Mouse (Mus musculus) left cerebral cortex, postnatal 36 days (tissue): ENCODE data around the gene Elfn2. TPM values are rescaled to one million over a fixed set of nuclear protein-coding genes. Genes with fewer than 3 reads are reported as not detected.

Source experiments
- DNase-seq, 2 experiments: peaks; one replicate each; pipeline ENCODE4 v3.0.0; 2021 to 2022; ENCODE audit warnings: low spot score in 2 of 2, mixed read lengths in 1 of 2
- intact Hi-C: fragments of 180-260 bp; cut with DNase I; formaldehyde crosslinking; loops from one replicate; pipeline ENCODE4 v1.15.1; 2025
- total RNA-seq, 2 experiments: library from RNA; stranded (reverse); gene quantifications; 2 replicates each; pipeline ENCODE4 v1.2.3; 2021

Elfn2 gene
- total RNA-seq = 100 to 1,000 TPM; 130 to 159 TPM

GRCm38 (mm10) chr15:78718290-78719250, at the start of gene Elfn2:
Gene Elfn2, minus strand, starts transcription at chr15:78718771.
- peak; percentile 82 to 85 for DNase-seq
- intact Hi-C loops = no loop called here

GRCm38 (mm10) chr15:78763704-78764103, 45.1 kb upstream of the Elfn2 start:
- intact Hi-C loops = no loop called here
- no peak for DNase-seq

- no peak for DNase-seq
- intact Hi-C loops = no loop called here
Observed at GRCm38 (mm10) chr15:78763210-78763609, 44.6 kb upstream of the Elfn2 start.

GRCm38 (mm10) chr15:78761112-78761511, 42.5 kb upstream of the Elfn2 start:
- intact Hi-C loops = no loop called here
- no peak for DNase-seq

GRCm38 (mm10) chr15:78758132-78758531, 39.6 kb upstream of the Elfn2 start:
- intact Hi-C loops = no loop called here
- DNase-seq = no peak

GRCm38 (mm10) chr15:78755966-78756725, 37.6 kb upstream of the Elfn2 start:
- intact Hi-C loops = no loop called here
- no peak for DNase-seq

- intact Hi-C loops = no loop called here
- no peak for DNase-seq
Observed at GRCm38 (mm10) chr15:78755226-78755625, 36.7 kb upstream of the Elfn2 start.

GRCm38 (mm10) chr15:78754144-78754543, 35.6 kb upstream of the Elfn2 start:
- intact Hi-C loops = no loop called here
- no peak for DNase-seq

- intact Hi-C loops = no loop called here
- DNase-seq = no peak
Observed at GRCm38 (mm10) chr15:78752991-78753390, 34.4 kb upstream of the Elfn2 start.

- DNase-seq = no peak
- intact Hi-C loops = no loop called here
Observed at GRCm38 (mm10) chr15:78750608-78751350, 32.2 kb upstream of the Elfn2 start.

GRCm38 (mm10) chr15:78749855-78750254, 31.3 kb upstream of the Elfn2 start:
- intact Hi-C loops = loop anchor here (10.0 kb wide), 1 partner anchor 305 kb away; no protein-coding TSS in a partner anchor
- DNase-seq = no peak

- peak; percentile 72 to 82 for DNase-seq
- intact Hi-C loops = loop anchor here (1.0 to 10.0 kb wide), 3 partner anchors 120 to 299 kb away; no protein-coding TSS in a partner anchor
Observed at GRCm38 (mm10) chr15:78744206-78744605, 25.6 kb upstream of the Elfn2 start.

GRCm38 (mm10) chr15:78742831-78743230, 24.3 kb upstream of the Elfn2 start:
- intact Hi-C loops = loop anchor here (10.0 kb wide), 1 partner anchor 298 kb away; no protein-coding TSS in a partner anchor
- DNase-seq = no peak

- intact Hi-C loops = loop anchor here (10.0 kb wide), 1 partner anchor 296 kb away; no protein-coding TSS in a partner anchor
- no peak for DNase-seq
Observed at GRCm38 (mm10) chr15:78740662-78741061, 22.1 kb upstream of the Elfn2 start.

GRCm38 (mm10) chr15:78737146-78737545, 18.6 kb upstream of the Elfn2 start:
- intact Hi-C loops = no loop called here

GRCm38 (mm10) chr15:78736681-78737100, 18.1 kb upstream of the Elfn2 start:
- intact Hi-C loops = no loop called here
- no peak for DNase-seq

More at GRCm38 (mm10) chr15:78737146-78737545, 18.6 kb upstream of the Elfn2 start:
- no peak for DNase-seq

- no peak for DNase-seq
- intact Hi-C loops = no loop called here
Observed at GRCm38 (mm10) chr15:78736181-78736579, 17.6 kb upstream of the Elfn2 start.

GRCm38 (mm10) chr15:78735431-78736180, 17.0 kb upstream of the Elfn2 start:
- intact Hi-C loops = no loop called here
- no peak for DNase-seq

GRCm38 (mm10) chr15:78731830-78732229, 13.3 kb upstream of the Elfn2 start:
- DNase-seq = no peak
- intact Hi-C loops = no loop called here
